Mouse (Mus musculus): ENCODE measurements at regions not wholly inside any gene's neighbourhood (a gene's known extent, or its start where the extent isn't known, plus 50 kb on each side); places are given as distances from the start of the nearest gene placed in this dataset.

DNA sequence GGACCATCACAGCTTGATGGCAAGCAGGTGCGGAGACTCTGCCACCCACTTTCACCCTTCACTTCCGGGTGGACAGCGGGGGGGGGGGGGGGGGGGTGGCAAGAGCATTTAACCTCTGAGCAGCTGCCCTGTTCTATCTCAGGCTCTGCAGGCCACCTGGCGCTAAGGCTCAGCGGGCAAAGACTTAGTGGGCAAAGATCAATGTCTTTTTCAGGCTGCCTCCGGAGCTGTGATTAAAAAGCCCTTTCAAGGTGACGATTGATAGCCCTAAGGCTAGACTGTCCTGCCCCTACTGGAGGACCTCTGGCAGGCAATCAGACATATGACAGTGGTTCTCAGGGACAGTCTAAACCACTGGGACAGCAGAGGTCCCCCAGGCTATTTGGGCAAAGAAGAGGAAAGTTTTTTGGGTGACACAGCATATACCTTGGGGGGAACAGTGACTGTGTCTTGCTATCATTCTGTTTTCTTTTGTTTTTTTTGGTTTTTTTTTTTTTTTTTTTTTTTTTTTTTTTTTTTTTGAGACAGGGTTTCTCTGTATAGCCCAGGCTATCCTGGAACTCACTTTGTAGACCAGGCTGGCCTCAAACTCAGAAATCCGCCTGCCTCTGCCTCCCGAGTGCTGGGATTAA, 54.1 kb upstream of the Sec14l1 start:
- Histone ChIP-seq H3K4me1 (ENCODE audit: control insufficient read depth, insufficient read depth, insufficient read length) (no peaks in the 10 kb centered on the region), H3K4me3 (ENCODE audit: extremely low read depth, insufficient read depth, insufficient read length) (no peak overlapping the region), H3K27me3 (ENCODE audit: control insufficient read depth, insufficient read depth, low read length) (no peaks in the 10 kb centered on the region), H3K36me3 (ENCODE audit: control insufficient read depth, insufficient read depth, low read length) (no peaks in the 10 kb centered on the region), H3K27ac (ENCODE audit: insufficient read depth, low read length) (no peak overlapping the region)
- WGBS: 38% methylated on average over 9 of the region's 9 CpGs
- TF ChIP-seq POLR2A (IDR thresholded peaks at IDR 0.05; ENCODE audit: low read depth, low read length): no peak
- DNase-seq (ENCODE audit: low read depth in 1 of 2, low spot score in 2 of 2): no peak

DNA sequence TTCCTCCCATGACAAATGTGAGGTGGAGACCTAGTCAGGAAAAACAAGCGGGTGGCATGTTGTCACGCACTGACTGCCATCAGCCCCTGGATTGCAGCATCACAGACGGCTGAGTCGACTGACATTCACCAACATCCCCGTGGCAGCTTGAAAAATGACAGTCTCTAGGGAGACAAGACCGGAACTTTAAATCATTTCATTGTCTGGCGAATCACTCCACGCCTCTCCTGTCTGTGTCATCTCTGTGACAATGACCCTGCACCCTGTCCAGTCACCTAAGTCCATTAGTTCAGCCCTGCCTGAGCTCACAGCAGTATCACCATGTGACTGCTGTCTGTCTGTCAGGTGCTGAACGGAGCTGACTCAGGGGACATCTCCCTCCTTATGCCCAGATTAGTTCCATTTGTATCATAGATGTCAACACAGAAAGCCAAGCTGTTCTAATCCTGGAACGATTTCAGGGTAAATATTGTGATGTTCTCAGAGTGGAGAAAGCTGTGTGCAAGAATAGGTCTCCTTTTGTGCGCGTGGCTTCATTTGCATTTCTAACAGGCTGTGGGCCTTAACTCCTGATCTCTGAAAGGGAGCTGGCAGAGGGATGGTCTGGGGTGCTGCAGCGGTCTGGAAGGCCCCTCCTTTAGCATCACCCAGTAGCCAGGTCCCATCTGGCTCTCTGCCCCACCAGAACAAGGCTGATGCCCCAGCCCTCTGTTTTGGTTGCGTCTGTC, 52.0 kb upstream of the Sec14l1 start:
- WGBS: 66% methylated on average over 14 of the region's 14 CpGs
- H3K27ac ChIP-seq (ENCODE audit: insufficient read depth, low read length): no peak overlapping the region

More for the DNA sequence above, 52.0 kb upstream of the Sec14l1 start:
- Histone ChIP-seq H3K27me3 (ENCODE audit: control insufficient read depth, insufficient read depth, low read length) (no peaks in the 10 kb centered on the region), H3K4me1 (ENCODE audit: control insufficient read depth, insufficient read depth, insufficient read length) (no peaks in the 10 kb centered on the region), H3K36me3 (ENCODE audit: control insufficient read depth, insufficient read depth, low read length) (no peaks in the 10 kb centered on the region), H3K4me3 (ENCODE audit: extremely low read depth, insufficient read depth, insufficient read length) (no peak overlapping the region)
- no peak for DNase-seq (ENCODE audit: low read depth in 1 of 2, low spot score in 2 of 2)
- TF ChIP-seq POLR2A (IDR thresholded peaks at IDR 0.05; ENCODE audit: low read depth, low read length): no peak
- no peak for TF ChIP-seq CTCF (IDR thresholded peaks at IDR 0.05; ENCODE audit: extremely low read depth, insufficient read depth, insufficient read length, insufficient replicate concordance)

Data from spleen, adult 2 months (tissue).